Mouse (Mus musculus) olfactory bulb, adult 2 months (tissue): ENCODE data around the gene Lsp1.

Experiments used
- CTCF ChIP-seq: fragments of 200-500 bp; IDR thresholded peaks from 2 replicates; pipeline ENCODE4 v1.5.1; 2012; ENCODE audit warnings: low read depth, mild to moderate bottlenecking, low read length, moderate library complexity; ENCODE audit not compliant: insufficient read depth
- POLR2A ChIP-seq: fragments of 200-500 bp; IDR thresholded peaks from 2 replicates; pipeline ENCODE4 v1.6.1; 2012; ENCODE audit warnings: mild to moderate bottlenecking, low read depth, low read length, moderate library complexity; ENCODE audit not compliant: insufficient read depth

- TF ChIP-seq CTCF (no peak), POLR2A (no peak)
These were observed 48.9 kb downstream of the Lsp1 start for GRCm38 (mm10) chr7:142509518-142509917.
